Comparison of ENCODE assay signal across 8 mouse cellular contexts in the genomic region with DNA sequence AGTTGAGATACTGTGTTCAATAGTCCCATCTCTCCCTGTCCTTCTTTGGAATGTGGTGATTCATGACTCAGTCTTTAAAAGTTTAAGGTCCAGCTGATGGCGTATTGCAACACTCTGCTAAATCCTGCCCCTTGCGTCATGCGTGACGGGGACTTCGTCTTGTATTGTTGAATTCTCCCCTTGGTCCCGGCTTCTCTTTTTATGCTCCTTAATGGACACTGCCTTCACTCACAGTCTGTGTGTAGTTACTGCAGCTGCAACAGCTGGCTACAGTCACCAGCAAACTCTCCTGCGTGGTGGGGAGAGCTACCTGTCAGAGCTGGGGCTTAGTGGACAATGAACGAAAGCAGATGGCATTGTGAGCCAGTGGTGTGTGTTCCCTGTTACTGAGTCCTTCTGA. TPM values are rescaled to one million over a fixed set of nuclear protein-coding genes. Genes with fewer than 3 reads are reported as not detected.
DNase-seq lines count a peak whose midpoint lies in the region; ATAC-seq lines count a peak whose summit lies in the region.

No protein-coding gene starts in this region.

- no peak for ATAC-seq in forebrain, embryonic 13.5 days
- no peak for ATAC-seq in forebrain, embryonic 16.5 days
- no peak for ATAC-seq in forebrain, embryonic 14.5 days

- H3K4me2 ChIP-seq in forebrain, embryonic 13.5 days = no peak overlapping the region
- no peak overlapping the region for H3K4me2 ChIP-seq in forebrain, embryonic 16.5 days (ENCODE audit: low read length)
- no peak overlapping the region for H3K4me2 ChIP-seq in forebrain, embryonic 14.5 days (ENCODE audit: low read length)

- no peak overlapping the region for H3K9ac ChIP-seq in forebrain, embryonic 13.5 days
- H3K9ac ChIP-seq in forebrain, embryonic 16.5 days (replicated peaks; ENCODE audit: low read depth, low read length) = no peak overlapping the region
- no peak overlapping the region for H3K9ac ChIP-seq in forebrain, embryonic 14.5 days (ENCODE audit: low read length)

- H3K4me3 ChIP-seq in forebrain, embryonic 13.5 days = no peak overlapping the region
- no peak overlapping the region for H3K4me3 ChIP-seq in forebrain, embryonic 16.5 days (replicated peaks; ENCODE audit: low read length)
- no peak overlapping the region for H3K4me3 ChIP-seq in forebrain, embryonic 14.5 days (ENCODE audit: low read depth, low read length)

- WGBS in forebrain, embryonic 13.5 days = 86% methylated on average over 8 of the region's 8 CpGs
- 85% methylated on average over 8 of the region's 8 CpGs for WGBS in forebrain, embryonic 16.5 days
- 87% methylated on average over 8 of the region's 8 CpGs for WGBS in forebrain, embryonic 14.5 days

- peaks cover 48% of the 10 kb centered on the region for H3K36me3 ChIP-seq in forebrain, embryonic 13.5 days (ENCODE audit: poor library complexity, severe bottlenecking)
- peaks cover 9% of the 10 kb centered on the region for H3K36me3 ChIP-seq in forebrain, embryonic 16.5 days (ENCODE audit: control insufficient read depth, insufficient read depth)
- peaks cover 34% of the 10 kb centered on the region for H3K36me3 ChIP-seq in forebrain, embryonic 14.5 days (ENCODE audit: control insufficient read depth, insufficient read depth, low read length)

- peak; percentile 59 for DNase-seq in urinary bladder, postnatal 14 days (ENCODE audit: low spot score)
- DNase-seq in urinary bladder, postnatal 10 days (ENCODE audit: low spot score) = no peak
- peak; percentile 62 to 71 for DNase-seq in kidney, postnatal 4 days
- DNase-seq in yolk sac, embryonic 10.5 days (ENCODE audit: low spot score) = peak; percentile 62
- DNase-seq in ovary, postnatal 10 days (ENCODE audit: low spot score) = no peak
- no peak for DNase-seq in forebrain, embryonic 14.5 days (ENCODE audit: low spot score)

- H3K9me3 ChIP-seq in forebrain, embryonic 13.5 days (replicated peaks) = peaks cover 4% of the 10 kb centered on the region; the same call in 1 of the 2 replicates
- H3K9me3 ChIP-seq in forebrain, embryonic 16.5 days (ENCODE audit: control insufficient read depth, low read length) = no peaks in the 10 kb centered on the region
- H3K9me3 ChIP-seq in forebrain, embryonic 14.5 days (replicated peaks; ENCODE audit: control insufficient read depth, low read length) = no peaks in the 10 kb centered on the region

- H3K4me1 ChIP-seq in forebrain, embryonic 13.5 days = peaks cover 36% of the 10 kb centered on the region
- peaks cover 14% of the 10 kb centered on the region for H3K4me1 ChIP-seq in forebrain, embryonic 16.5 days (replicated peaks; ENCODE audit: control insufficient read depth, insufficient read depth, low read length)
- peaks cover 16% of the 10 kb centered on the region for H3K4me1 ChIP-seq in forebrain, embryonic 14.5 days (ENCODE audit: control insufficient read depth, insufficient read depth, low read length)

- H3K27ac ChIP-seq in forebrain, embryonic 13.5 days = peak overlapping the region; percentile 19; the same call in 1 of the 2 replicates
- no peak overlapping the region for H3K27ac ChIP-seq in forebrain, embryonic 16.5 days (ENCODE audit: low read length)
- no peak overlapping the region for H3K27ac ChIP-seq in forebrain, embryonic 14.5 days (ENCODE audit: low read depth, low read length)

- no peaks in the 10 kb centered on the region for H3K27me3 ChIP-seq in forebrain, embryonic 13.5 days
- H3K27me3 ChIP-seq in forebrain, embryonic 16.5 days (replicated peaks; ENCODE audit: control insufficient read depth, insufficient read depth, low read length) = no peaks in the 10 kb centered on the region
- no peaks in the 10 kb centered on the region for H3K27me3 ChIP-seq in forebrain, embryonic 14.5 days (replicated peaks; ENCODE audit: control insufficient read depth, insufficient read depth, low read length)

RNA-seq across cellular contexts. Expression of gene Cnn3, which starts 23.2 kb away (rescaled TPM):
- 770 and 773 TPM in 2 replicates for polyA plus RNA-seq in forebrain, embryonic 13.5 days (2015; fragmentation: Nextera tagmentation; extraction: Ambion mirVana)
- polyA plus RNA-seq in forebrain, embryonic 16.5 days (2015; fragmentation: Nextera tagmentation; extraction: Ambion mirVana) = 554 and 700 TPM in 2 replicates
- polyA plus RNA-seq in forebrain, embryonic 14.5 days (2014; fragmentation: Nextera tagmentation; extraction: Ambion mirVana) = 691 and 743 TPM in 2 replicates

Comparison
In these comparisons a context has a peak if more than half of its experiments do, and no peak if none do; other contexts are left out.
1. DNase-seq: peak in urinary bladder, postnatal 14 days (single experiment), kidney, postnatal 4 days (2 of 2) and yolk sac, embryonic 10.5 days (single experiment); none in urinary bladder, postnatal 10 days (single experiment), ovary, postnatal 10 days (single experiment) and forebrain, embryonic 14.5 days (single experiment).